Mouse (Mus musculus) MEL (cell line): ENCODE measurements around the gene Slc22a23.

Experiments used
- CHD1 ChIP-seq: IDR thresholded peaks from 2 replicates; pipeline ENCODE4 v1.6.1; 2012; ENCODE audit warnings: low read depth, mild to moderate bottlenecking, inconsistent platforms, low read length, improper control_type of control experiment
- CTCF ChIP-seq, 3 experiments: IDR thresholded peaks in 2 of 3; conservative IDR thresholded peaks in 1 of 3; 2 replicates each; pipeline ENCODE4 v1.5.1; 2011 to 2012; ENCODE audit warnings: low read length in 3 of 3, low read depth in 2 of 3, mild to moderate bottlenecking in 2 of 3, improper control_type of control experiment in 1 of 3, inconsistent platforms in 1 of 3, mixed read lengths in 1 of 3, moderate library complexity in 1 of 3; ENCODE audit not compliant: control insufficient read depth in 1 of 3, insufficient read depth in 1 of 3, poor library complexity in 1 of 3, severe bottlenecking in 1 of 3
- EP300 ChIP-seq, 2 experiments: IDR thresholded peaks; 2 replicates each; pipeline ENCODE4 v1.6.1; 2011; ENCODE audit warnings: improper control_type of control experiment in 2 of 2, low read length in 2 of 2, low read depth in 1 of 2, mild to moderate bottlenecking in 1 of 2
- KAT2A ChIP-seq: conservative IDR thresholded peaks from 2 replicates; pipeline ENCODE4 v1.6.1; 2012; ENCODE audit warnings: low read depth, low read length, improper control_type of control experiment, inconsistent platforms
- MEF2A ChIP-seq: IDR thresholded peaks from 2 replicates; pipeline ENCODE4 v1.6.1; 2014; ENCODE audit warnings: low read depth, mild to moderate bottlenecking, inconsistent platforms, low read length, improper control_type of control experiment; ENCODE audit not compliant: poor library complexity, insufficient replicate concordance, severe bottlenecking; ENCODE audit errors: extremely low read depth
- POLR2A ChIP-seq, 2 experiments: IDR thresholded peaks; 2 replicates each; pipeline ENCODE4 v1.6.1; 2011 to 2012; ENCODE audit warnings: low read length in 2 of 2, mild to moderate bottlenecking in 2 of 2, control low read depth in 1 of 2, improper control_type of control experiment in 1 of 2, low read depth in 1 of 2, moderate library complexity in 1 of 2; ENCODE audit not compliant: control insufficient read depth in 1 of 2, insufficient read depth in 1 of 2, poor library complexity in 1 of 2
- RAD21 ChIP-seq: IDR thresholded peaks from 2 replicates; pipeline ENCODE4 v1.6.1; 2011; ENCODE audit warnings: mild to moderate bottlenecking, low read depth, low read length, improper control_type of control experiment
- SMC3 ChIP-seq: IDR thresholded peaks from 2 replicates; pipeline ENCODE4 v1.6.1; 2011; ENCODE audit warnings: low read depth, low read length, improper control_type of control experiment
- USF2 ChIP-seq, 2 experiments: IDR thresholded peaks; 2 replicates each; pipeline ENCODE4 v1.6.1; 2011 to 2012; ENCODE audit warnings: improper control_type of control experiment in 2 of 2, low read length in 2 of 2, borderline replicate concordance in 1 of 2, inconsistent platforms in 1 of 2, low read depth in 1 of 2, mild to moderate bottlenecking in 1 of 2; ENCODE audit not compliant: insufficient read depth in 1 of 2
- ZC3H11A ChIP-seq: IDR thresholded peaks from 2 replicates; pipeline ENCODE4 v1.6.1; 2012; ENCODE audit warnings: low read depth, mild to moderate bottlenecking, inconsistent platforms, low read length, improper control_type of control experiment
- ZMIZ1 ChIP-seq: IDR thresholded peaks from 2 replicates; pipeline ENCODE4 v1.6.1; 2012; ENCODE audit warnings: low read depth, mild to moderate bottlenecking, inconsistent platforms, low read length, improper control_type of control experiment, moderate library complexity
- ZNF384 ChIP-seq: IDR thresholded peaks from 2 replicates; pipeline ENCODE4 v1.6.1; 2012; ENCODE audit warnings: low read depth, mild to moderate bottlenecking, inconsistent platforms, low read length, improper control_type of control experiment

DNA sequence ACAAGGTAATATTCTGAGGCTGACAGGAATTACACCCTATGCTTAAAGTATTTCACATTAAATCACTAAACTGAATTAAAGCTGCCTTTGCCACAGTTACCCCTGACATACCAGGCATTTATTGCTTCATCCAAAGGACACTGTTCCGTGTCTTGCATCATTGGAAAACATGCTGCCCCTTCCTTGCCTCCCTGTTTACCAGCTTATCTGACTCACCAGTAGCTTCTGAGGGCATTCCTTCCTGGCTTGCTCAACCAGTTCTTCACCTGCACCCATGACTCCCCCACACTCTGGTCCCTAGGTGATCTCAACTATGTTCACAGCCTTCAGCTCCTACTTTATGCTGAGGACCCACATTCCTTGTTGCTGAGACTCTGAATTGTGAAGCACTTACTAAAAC, 54.6 kb downstream of the Slc22a23 start:
- TF ChIP-seq POLR2A (IDR thresholded peaks at IDR 0.05; ENCODE audit: control insufficient read depth in 1 of 2, insufficient read depth in 1 of 2, low read depth in 1 of 2, low read length in 2 of 2, poor library complexity in 1 of 2) = no peak
- TF ChIP-seq USF2 (IDR thresholded peaks at IDR 0.05; ENCODE audit: borderline replicate concordance in 1 of 2, insufficient read depth in 1 of 2, low read depth in 1 of 2, low read length in 2 of 2) = no peak
- TF ChIP-seq KAT2A = no peak
- no peak for TF ChIP-seq CHD1
- no peak for TF ChIP-seq ZNF384
- no peak for TF ChIP-seq ZMIZ1
- no peak for TF ChIP-seq SMC3
- TF ChIP-seq RAD21 = no peak
- no peak for TF ChIP-seq CTCF (IDR thresholded peaks at IDR 0.05 in 2 of 3, conservative IDR thresholded peaks at IDR 0.05 in 1 of 3; ENCODE audit: control insufficient read depth in 1 of 3, insufficient read depth in 1 of 3, low read depth in 2 of 3, low read length in 3 of 3, poor library complexity in 1 of 3, severe bottlenecking in 1 of 3)
- TF ChIP-seq EP300 (IDR thresholded peaks at IDR 0.05; ENCODE audit: low read depth in 1 of 2, low read length in 2 of 2) = no peak
- TF ChIP-seq MEF2A = no peak
- TF ChIP-seq ZC3H11A = no peak
